Comparison of ENCODE assay signal across 8 mouse cellular contexts in genomic region chrX:48462297-48462696, GRCm38 (mm10). TPM values are rescaled to one million over a fixed set of nuclear protein-coding genes. Genes with fewer than 3 reads are reported as not detected.
DNase-seq lines count a peak whose midpoint lies in the region; ATAC-seq and TF ChIP-seq lines count a peak whose summit lies in the region.

No protein-coding gene starts in this region.

- H3K9me3 ChIP-seq in kidney, embryonic 15.5 days (replicated peaks): no peaks in the 10 kb centered on the region
- no peaks in the 10 kb centered on the region; the same call in 1 of the 2 replicates for H3K9me3 ChIP-seq in embryonic facial prominence, embryonic 10.5 days
- no peaks in the 10 kb centered on the region for H3K9me3 ChIP-seq in intestine, embryonic 14.5 days (ENCODE audit: control insufficient read depth, low read length)

- no peak for DNase-seq in kidney, postnatal 36 days
- peak; percentile 10 for DNase-seq in embryonic facial prominence, embryonic 10.5 days (ENCODE audit: low spot score)
- peak; percentile 55 for DNase-seq in intestine, embryonic 14.5 days (ENCODE audit: low spot score)
- DNase-seq in frontal cortex, postnatal 14 days (ENCODE audit: low spot score in 2 of 2): no peak
- DNase-seq in layer of hippocampus, postnatal 36 days: no peak
- DNase-seq in left cerebral cortex, adult 9 months (ENCODE audit: low spot score in 2 of 2): no peak

- H3ac ChIP-seq in myocyte (ENCODE audit: control insufficient read depth, insufficient read length): no peak overlapping the region

- no peak for TF ChIP-seq POLR2A in myocyte (IDR thresholded peaks at IDR 0.05; ENCODE audit: insufficient read length, low read depth)

- no peak overlapping the region for H3K9ac ChIP-seq in kidney, embryonic 15.5 days
- no peak overlapping the region for H3K9ac ChIP-seq in intestine, embryonic 14.5 days (ENCODE audit: low read length)

- peak overlapping the region; percentile 43 for H3K4me3 ChIP-seq in kidney, embryonic 15.5 days (replicated peaks)
- H3K4me3 ChIP-seq in embryonic facial prominence, embryonic 10.5 days: peak overlapping the region; percentile 55
- peak overlapping the region; percentile 32; the same call in 1 of the 2 replicates for H3K4me3 ChIP-seq in intestine, embryonic 14.5 days (ENCODE audit: low read depth, low read length)
- H3K4me3 ChIP-seq in myocyte: peak overlapping the region; percentile 17

- peak; percentile 9; the same call in 1 of the 2 replicates for ATAC-seq in kidney, embryonic 15.5 days (replicated peaks; ENCODE audit: low FRiP score)
- ATAC-seq in intestine, embryonic 14.5 days (replicated peaks; ENCODE audit: low FRiP score, low TSS enrichment, low read depth): no peak

- peaks cover 4% of the 10 kb centered on the region; the same call in 1 of the 2 replicates for H3K4me1 ChIP-seq in kidney, embryonic 15.5 days
- no peaks in the 10 kb centered on the region for H3K4me1 ChIP-seq in embryonic facial prominence, embryonic 10.5 days
- H3K4me1 ChIP-seq in intestine, embryonic 14.5 days (replicated peaks; ENCODE audit: control insufficient read depth, insufficient read depth, low read length): no peaks in the 10 kb centered on the region

- H3K27ac ChIP-seq in kidney, embryonic 15.5 days: no peak overlapping the region
- no peak overlapping the region for H3K27ac ChIP-seq in embryonic facial prominence, embryonic 10.5 days (replicated peaks)
- H3K27ac ChIP-seq in intestine, embryonic 14.5 days (ENCODE audit: low read depth): no peak overlapping the region

- H3K79me2 ChIP-seq in myocyte (ENCODE audit: control insufficient read depth, insufficient read depth): no peaks in the 10 kb centered on the region

- H3K4me2 ChIP-seq in kidney, embryonic 15.5 days: peak overlapping the region; percentile 72
- H3K4me2 ChIP-seq in intestine, embryonic 14.5 days (ENCODE audit: low read length): peak overlapping the region; percentile 59
- H3K4me2 ChIP-seq in myocyte (ENCODE audit: low read depth): peak overlapping the region; percentile 80

- WGBS in kidney, embryonic 15.5 days: 26% methylated on average over 4 of the region's 4 CpGs
- WGBS in embryonic facial prominence, embryonic 10.5 days: 31% methylated on average over 4 of the region's 4 CpGs
- 33% methylated on average over 4 of the region's 4 CpGs for WGBS in intestine, embryonic 14.5 days

- H3K36me3 ChIP-seq in kidney, embryonic 15.5 days: no peaks in the 10 kb centered on the region
- no peaks in the 10 kb centered on the region for H3K36me3 ChIP-seq in embryonic facial prominence, embryonic 10.5 days (replicated peaks)
- H3K36me3 ChIP-seq in intestine, embryonic 14.5 days (ENCODE audit: control insufficient read depth, insufficient read depth, low read length): no peaks in the 10 kb centered on the region
- no peaks in the 10 kb centered on the region for H3K36me3 ChIP-seq in myocyte (ENCODE audit: control insufficient read depth, insufficient read depth)

- H3K27me3 ChIP-seq in kidney, embryonic 15.5 days: no peaks in the 10 kb centered on the region
- peaks cover 17% of the 10 kb centered on the region; the same call in 1 of the 2 replicates for H3K27me3 ChIP-seq in embryonic facial prominence, embryonic 10.5 days (replicated peaks; ENCODE audit: low read depth, poor library complexity, severe bottlenecking)
- H3K27me3 ChIP-seq in intestine, embryonic 14.5 days (replicated peaks; ENCODE audit: control insufficient read depth, insufficient read depth, low read length): no peaks in the 10 kb centered on the region
- H3K27me3 ChIP-seq in myocyte (ENCODE audit: control insufficient read depth, insufficient read depth, insufficient read length): no peaks in the 10 kb centered on the region

TF ChIP-seq in myocyte, 11 proteins besides CTCF, POLR2A, EP300 and RAD21:
- TF ChIP-seq E2F4 (IDR thresholded peaks at IDR 0.05; ENCODE audit: insufficient read depth) (no peak), POLR2AphosphoS2 (IDR thresholded peaks at IDR 0.05; ENCODE audit: insufficient read length, low read depth) (no peak), TCF12 (IDR thresholded peaks at IDR 0.05; ENCODE audit: insufficient read depth, poor library complexity, severe bottlenecking) (no peak), MYOG (IDR thresholded peaks at IDR 0.05; ENCODE audit: control insufficient read depth in 1 of 3, insufficient read depth in 1 of 3, insufficient read length in 2 of 3, low read depth in 2 of 3) (no peak), SRF (IDR thresholded peaks at IDR 0.05; ENCODE audit: control insufficient read depth, insufficient read length, low read depth) (no peak), TCF3 (IDR thresholded peaks at IDR 0.05; ENCODE audit: insufficient read length, low read depth) (no peak), CEBPB (IDR thresholded peaks at IDR 0.05; ENCODE audit: insufficient read depth, poor library complexity, severe bottlenecking) (no peak), MYOD1 (IDR thresholded peaks at IDR 0.05; ENCODE audit: control insufficient read depth in 1 of 3, insufficient read length in 2 of 3, low read depth in 2 of 3) (no peak), REST (IDR thresholded peaks at IDR 0.05; ENCODE audit: insufficient read depth, insufficient read length) (no peak)
TF ChIP-seq in myocyte: peak in this region for 0.

RNA-seq across cellular contexts. Expression of gene Elf4, which starts 0.6 kb away (rescaled TPM):
- 5.3 and 6.3 TPM in 2 replicates for polyA plus RNA-seq in kidney, embryonic 15.5 days (2015; fragmentation: Nextera tagmentation; extraction: Ambion mirVana)
- polyA plus RNA-seq in embryonic facial prominence, embryonic 10.5 days (2016; fragmentation: Nextera tagmentation; extraction: Ambion mirVana): 2.4 TPM in 2 replicates
- polyA plus RNA-seq in intestine, embryonic 14.5 days (2014; fragmentation: Nextera tagmentation; extraction: Ambion mirVana): 17.7 and 19.8 TPM in 2 replicates
- 7.0 TPM for polyA plus RNA-seq in myocyte (2012; fragmentation: generic; extraction: Trizol)
- total RNA-seq in layer of hippocampus, postnatal 36 days (2021): under 1 TPM; 0.56 to 0.70 TPM

RNA-seq across cellular contexts. Expression of gene Aifm1, which starts 51.1 kb away (rescaled TPM):
- polyA plus RNA-seq in kidney, embryonic 15.5 days (2015; fragmentation: Nextera tagmentation; extraction: Ambion mirVana): 90.7 and 97.2 TPM in 2 replicates
- polyA plus RNA-seq in embryonic facial prominence, embryonic 10.5 days (2016; fragmentation: Nextera tagmentation; extraction: Ambion mirVana): 82.9 and 84.3 TPM in 2 replicates
- 70.9 and 76.1 TPM in 2 replicates for polyA plus RNA-seq in intestine, embryonic 14.5 days (2014; fragmentation: Nextera tagmentation; extraction: Ambion mirVana)
- 33.2 TPM for polyA plus RNA-seq in myocyte (2012; fragmentation: generic; extraction: Trizol)
- total RNA-seq in layer of hippocampus, postnatal 36 days (2021): 10 to 100 TPM; 28.3 to 29.0 TPM

RNA-seq across cellular contexts. Expression of gene Rab33a, which starts 56.8 kb away (rescaled TPM):
- polyA plus RNA-seq in kidney, embryonic 15.5 days (2015; fragmentation: Nextera tagmentation; extraction: Ambion mirVana): 2.3 and 3.6 TPM in 2 replicates
- polyA plus RNA-seq in embryonic facial prominence, embryonic 10.5 days (2016; fragmentation: Nextera tagmentation; extraction: Ambion mirVana): 6.4 and 7.1 TPM in 2 replicates
- 7.4 and 9.5 TPM in 2 replicates for polyA plus RNA-seq in intestine, embryonic 14.5 days (2014; fragmentation: Nextera tagmentation; extraction: Ambion mirVana)
- polyA plus RNA-seq in myocyte (2012; fragmentation: generic; extraction: Trizol): 0.13 TPM
- total RNA-seq in layer of hippocampus, postnatal 36 days (2021): 10 to 100 TPM; 20.6 to 22.2 TPM

Comparison
In these comparisons a context has a peak if more than half of its experiments do, and no peak if none do; other contexts are left out.
1. DNase-seq: peak in embryonic facial prominence, embryonic 10.5 days (single experiment) and intestine, embryonic 14.5 days (single experiment); none in kidney, postnatal 36 days (0 of 2), frontal cortex, postnatal 14 days (0 of 2), layer of hippocampus, postnatal 36 days (0 of 2) and left cerebral cortex, adult 9 months (0 of 2).
2. Peak in every context shown above with its lines, with median percentiles within 50 percentile points of each other: H3K4me2 ChIP-seq and H3K4me3 ChIP-seq.